Mouse (Mus musculus): ENCODE results near the gene Depdc5. TPM values are rescaled to one million over a fixed set of nuclear protein-coding genes. Genes with fewer than 3 reads are reported as not detected.
"Not testable (repeated sequence)": the region's sequence is repeated elsewhere in the genome, so short reads cannot be mapped to it uniquely, and the experiment has no call there.

Depdc5 gene
- polyA plus RNA-seq, 1 experiment from 2014 or later: 23.8 TPM

GRCm38 (mm10) chr5:32849178-32849577, 14.3 kb upstream of the Depdc5 start:
- H3K9me3 ChIP-seq (ENCODE audit: control insufficient read depth, low read length): no peaks in the 10 kb centered on the region
- no peak overlapping the region for H3K9ac ChIP-seq (ENCODE audit: low read length)
- no peak for ATAC-seq (ENCODE audit: low read depth)
- H3K27ac ChIP-seq (ENCODE audit: low read length): no peak overlapping the region
- 90% methylated on average over 3 of the region's 3 CpGs for WGBS
- no peak overlapping the region for H3K4me2 ChIP-seq (ENCODE audit: low read depth, low read length)
- no peak overlapping the region for H3K4me3 ChIP-seq (ENCODE audit: low read length)
- peaks cover 11% of the 10 kb centered on the region for H3K4me1 ChIP-seq (replicated peaks; ENCODE audit: control insufficient read depth, insufficient read depth, low read length)
- H3K27me3 ChIP-seq (ENCODE audit: control insufficient read depth, insufficient read depth, low read depth, low read length): no peaks in the 10 kb centered on the region
- H3K36me3 ChIP-seq (ENCODE audit: control insufficient read depth, insufficient read depth, low read length): peaks cover 10% of the 10 kb centered on the region

GRCm38 (mm10) chr5:32849580-32849979, 13.9 kb upstream of the Depdc5 start:
- H3K36me3 ChIP-seq (ENCODE audit: control insufficient read depth, insufficient read depth, low read length); H3K27ac ChIP-seq (ENCODE audit: low read length); H3K9ac ChIP-seq (ENCODE audit: low read length); H3K9me3 ChIP-seq (ENCODE audit: control insufficient read depth, low read length); H3K4me3 ChIP-seq (ENCODE audit: low read length); H3K4me2 ChIP-seq (ENCODE audit: low read depth, low read length); ATAC-seq (ENCODE audit: low read depth); H3K27me3 ChIP-seq (ENCODE audit: control insufficient read depth, insufficient read depth, low read depth, low read length): not testable (repeated sequence)
- 94% methylated on average over 3 of the region's 3 CpGs for WGBS
- peaks cover 11% of the 10 kb centered on the region for H3K4me1 ChIP-seq (replicated peaks; ENCODE audit: control insufficient read depth, insufficient read depth, low read length)

- Histone ChIP-seq H3K27ac (ENCODE audit: low read length) (no peak overlapping the region), H3K4me1 (replicated peaks; ENCODE audit: control insufficient read depth, insufficient read depth, low read length) (peaks cover 11% of the 10 kb centered on the region), H3K4me3 (ENCODE audit: low read length) (peak overlapping the region; percentile 20), H3K36me3 (ENCODE audit: control insufficient read depth, insufficient read depth, low read length) (peaks cover 2% of the 10 kb centered on the region; the same call in 1 of the 2 replicates), H3K4me2 (ENCODE audit: low read depth, low read length) (peak overlapping the region; percentile 79), H3K27me3 (ENCODE audit: control insufficient read depth, insufficient read depth, low read depth, low read length) (no peaks in the 10 kb centered on the region), H3K9ac (ENCODE audit: low read length) (peak overlapping the region; percentile 29; the same call in 1 of the 2 replicates), H3K9me3 (ENCODE audit: control insufficient read depth, low read length) (no peaks in the 10 kb centered on the region)
- WGBS: 28% methylated on average over 6 of the region's 6 CpGs
- no peak for ATAC-seq (ENCODE audit: low read depth)
Measured at GRCm38 (mm10) chr5:32852026-32852425, 11.5 kb upstream of the Depdc5 start.

- H3K4me2 ChIP-seq (ENCODE audit: low read depth, low read length): peak within 1 kb of the TSS; percentile 79
- peak within 1 kb of the TSS; percentile 87 for H3K4me3 ChIP-seq (ENCODE audit: low read length)
- H3K9ac ChIP-seq (ENCODE audit: low read length): peak within 1 kb of the TSS; percentile 98
- H3K27ac ChIP-seq (ENCODE audit: low read length): peak within 1 kb of the TSS; percentile 85
- no peaks in the 10 kb centered on the region for H3K9me3 ChIP-seq (ENCODE audit: control insufficient read depth, low read length)
- peak; percentile 98 for ATAC-seq (ENCODE audit: low read depth)
- H3K4me1 ChIP-seq (replicated peaks; ENCODE audit: control insufficient read depth, insufficient read depth, low read length): peaks cover 11% of the 10 kb centered on the region
- WGBS: under 1% methylated on average over 43 of the region's 51 CpGs
- H3K27me3 ChIP-seq (ENCODE audit: control insufficient read depth, insufficient read depth, low read depth, low read length): no peaks in the 10 kb centered on the region
- H3K36me3 ChIP-seq (ENCODE audit: control insufficient read depth, insufficient read depth, low read length): no peaks in the 10 kb centered on the region
Measured at GRCm38 (mm10) chr5:32853731-32854507, 9.6 kb upstream of the Depdc5 start, which contains the start of gene Prr14l. Gene Prr14l, minus strand, starts transcription at chr5:32854256.

GRCm38 (mm10) chr5:32854818-32855217, 8.7 kb upstream of the Depdc5 start:
- Histone ChIP-seq H3K27ac (ENCODE audit: low read length) (no peak overlapping the region; the same call in 1 of the 2 replicates), H3K4me1 (replicated peaks; ENCODE audit: control insufficient read depth, insufficient read depth, low read length) (peaks cover 11% of the 10 kb centered on the region), H3K4me2 (ENCODE audit: low read depth, low read length) (no peak overlapping the region), H3K9me3 (ENCODE audit: control insufficient read depth, low read length) (no peaks in the 10 kb centered on the region), H3K9ac (ENCODE audit: low read length) (no peak overlapping the region; the same call in 1 of the 2 replicates), H3K27me3 (ENCODE audit: control insufficient read depth, insufficient read depth, low read depth, low read length) (no peaks in the 10 kb centered on the region), H3K36me3 (ENCODE audit: control insufficient read depth, insufficient read depth, low read length) (no peaks in the 10 kb centered on the region), H3K4me3 (ENCODE audit: low read length) (no peak overlapping the region)
- ATAC-seq (ENCODE audit: low read depth): no peak
- 84% methylated on average over 4 of the region's 4 CpGs for WGBS

GRCm38 (mm10) chr5:32855274-32855673, 8.2 kb upstream of the Depdc5 start:
- WGBS: 83% methylated on average over 2 of the region's 3 CpGs
- H3K36me3 ChIP-seq (ENCODE audit: control insufficient read depth, insufficient read depth, low read length); H3K27ac ChIP-seq (ENCODE audit: low read length); H3K4me2 ChIP-seq (ENCODE audit: low read depth, low read length); H3K9me3 ChIP-seq (ENCODE audit: control insufficient read depth, low read length); H3K4me3 ChIP-seq (ENCODE audit: low read length); ATAC-seq (ENCODE audit: low read depth); H3K27me3 ChIP-seq (ENCODE audit: control insufficient read depth, insufficient read depth, low read depth, low read length); H3K9ac ChIP-seq (ENCODE audit: low read length): not testable (repeated sequence)
- H3K4me1 ChIP-seq (replicated peaks; ENCODE audit: control insufficient read depth, insufficient read depth, low read length): peaks cover 11% of the 10 kb centered on the region

- Histone ChIP-seq H3K4me1 (replicated peaks; ENCODE audit: control insufficient read depth, insufficient read depth, low read length) (no peaks in the 10 kb centered on the region; the same call in 1 of the 2 replicates), H3K27me3 (ENCODE audit: control insufficient read depth, insufficient read depth, low read depth, low read length) (no peaks in the 10 kb centered on the region), H3K36me3 (ENCODE audit: control insufficient read depth, insufficient read depth, low read length) (no peaks in the 10 kb centered on the region), H3K9ac (ENCODE audit: low read length) (peak overlapping the region; percentile 41), H3K4me3 (ENCODE audit: low read length) (peak overlapping the region; percentile 46), H3K27ac (ENCODE audit: low read length) (peak overlapping the region; percentile 2; the same call in 1 of the 2 replicates), H3K9me3 (ENCODE audit: control insufficient read depth, low read length) (no peaks in the 10 kb centered on the region), H3K4me2 (ENCODE audit: low read depth, low read length) (peak overlapping the region; percentile 59)
- no peak for ATAC-seq (ENCODE audit: low read depth)
- 2% methylated on average over 6 of the region's 6 CpGs for WGBS
Measured at GRCm38 (mm10) chr5:32857781-32858220, 5.7 kb upstream of the Depdc5 start.

GRCm38 (mm10) chr5:32861082-32861481, 2.4 kb upstream of the Depdc5 start:
- H3K4me1 ChIP-seq (replicated peaks; ENCODE audit: control insufficient read depth, insufficient read depth, low read length): peaks cover 3% of the 10 kb centered on the region; the same call in 1 of the 2 replicates
- no peak overlapping the region for H3K4me3 ChIP-seq (ENCODE audit: low read length)
- H3K9ac ChIP-seq (ENCODE audit: low read length): no peak overlapping the region
- H3K9me3 ChIP-seq (ENCODE audit: control insufficient read depth, low read length): no peaks in the 10 kb centered on the region
- ATAC-seq (ENCODE audit: low read depth): no peak
- no peaks in the 10 kb centered on the region for H3K36me3 ChIP-seq (ENCODE audit: control insufficient read depth, insufficient read depth, low read length)
- no peak overlapping the region for H3K4me2 ChIP-seq (ENCODE audit: low read depth, low read length)
- H3K27me3 ChIP-seq (ENCODE audit: control insufficient read depth, insufficient read depth, low read depth, low read length): no peaks in the 10 kb centered on the region
- no peak overlapping the region for H3K27ac ChIP-seq (ENCODE audit: low read length)
- 90% methylated on average over 1 of the region's 1 CpGs for WGBS

GRCm38 (mm10) chr5:32862469-32863132, 900 bp upstream of the Depdc5 start:
- H3K36me3 ChIP-seq (ENCODE audit: control insufficient read depth, insufficient read depth, low read length): no peaks in the 10 kb centered on the region; the same call in 1 of the 2 replicates
- peaks cover 3% of the 10 kb centered on the region; the same call in 1 of the 2 replicates for H3K4me1 ChIP-seq (replicated peaks; ENCODE audit: control insufficient read depth, insufficient read depth, low read length)
- H3K4me2 ChIP-seq (ENCODE audit: low read depth, low read length): no peak overlapping the region; the same call in 1 of the 2 replicates
- no peaks in the 10 kb centered on the region for H3K9me3 ChIP-seq (ENCODE audit: control insufficient read depth, low read length)
- H3K9ac ChIP-seq (ENCODE audit: low read length): no peak overlapping the region
- no peaks in the 10 kb centered on the region for H3K27me3 ChIP-seq (ENCODE audit: control insufficient read depth, insufficient read depth, low read depth, low read length)
- H3K4me3 ChIP-seq (ENCODE audit: low read length): no peak overlapping the region; the same call in 1 of the 2 replicates
- ATAC-seq (ENCODE audit: low read depth): peak; percentile 8; the same call in 1 of the 2 replicates
- WGBS: 39% methylated on average over 6 of the region's 6 CpGs
- H3K27ac ChIP-seq (ENCODE audit: low read length): no peak overlapping the region; the same call in 1 of the 2 replicates
